Mouse (Mus musculus): ENCODE data around the gene Fam71b. TPM values are rescaled to one million over a fixed set of nuclear protein-coding genes. Genes with fewer than 3 reads are reported as not detected.

The Fam71b gene
- polyA plus RNA-seq, 1 experiment from 2014 or later: not detected

- no peaks in the 10 kb centered on the region for H3K9me3 ChIP-seq (ENCODE audit: control insufficient read depth, low read length)
- ATAC-seq: no peak
These were observed 30.6 kb upstream of the Fam71b start for GRCm38 (mm10) chr11:46365744-46366143.

GRCm38 (mm10) chr11:46366357-46366756 is 30.0 kb upstream of the Fam71b start:
- H3K4me1 ChIP-seq (replicated peaks; ENCODE audit: control insufficient read depth, insufficient read depth, low read length): no peaks in the 10 kb centered on the region
- H3K4me3 ChIP-seq (replicated peaks; ENCODE audit: low read length): no peak overlapping the region
- no peak for ATAC-seq
- H3K27me3 ChIP-seq (replicated peaks; ENCODE audit: control insufficient read depth, insufficient read depth, low read length): no peaks in the 10 kb centered on the region
- H3K27ac ChIP-seq (ENCODE audit: low read length): no peak overlapping the region
- H3K9me3 ChIP-seq (ENCODE audit: control insufficient read depth, low read length): no peaks in the 10 kb centered on the region
- H3K9ac ChIP-seq (replicated peaks; ENCODE audit: low read depth, low read length): no peak overlapping the region
- H3K4me2 ChIP-seq (ENCODE audit: low read length): no peak overlapping the region
- 65% methylated on average over 3 of the region's 3 CpGs for WGBS
- no peaks in the 10 kb centered on the region for H3K36me3 ChIP-seq (ENCODE audit: control insufficient read depth, insufficient read depth)

More at GRCm38 (mm10) chr11:46365744-46366143, 30.6 kb upstream of the Fam71b start:
- Histone ChIP-seq H3K4me2 (ENCODE audit: low read length) (no peak overlapping the region), H3K36me3 (ENCODE audit: control insufficient read depth, insufficient read depth) (no peaks in the 10 kb centered on the region), H3K9ac (replicated peaks; ENCODE audit: low read depth, low read length) (no peak overlapping the region), H3K4me1 (replicated peaks; ENCODE audit: control insufficient read depth, insufficient read depth, low read length) (no peaks in the 10 kb centered on the region), H3K4me3 (replicated peaks; ENCODE audit: low read length) (no peak overlapping the region), H3K27ac (ENCODE audit: low read length) (no peak overlapping the region), H3K27me3 (replicated peaks; ENCODE audit: control insufficient read depth, insufficient read depth, low read length) (no peaks in the 10 kb centered on the region)
- 93% methylated on average over 5 of the region's 5 CpGs for WGBS

- H3K36me3 ChIP-seq (ENCODE audit: control insufficient read depth, insufficient read depth): no peaks in the 10 kb centered on the region
- no peaks in the 10 kb centered on the region for H3K9me3 ChIP-seq (ENCODE audit: control insufficient read depth, low read length)
- H3K4me1 ChIP-seq (replicated peaks; ENCODE audit: control insufficient read depth, insufficient read depth, low read length): no peaks in the 10 kb centered on the region
- H3K27me3 ChIP-seq (replicated peaks; ENCODE audit: control insufficient read depth, insufficient read depth, low read length): no peaks in the 10 kb centered on the region
- H3K4me2 ChIP-seq (ENCODE audit: low read length): no peak overlapping the region
- ATAC-seq: no peak
- H3K4me3 ChIP-seq (replicated peaks; ENCODE audit: low read length): no peak overlapping the region
- H3K9ac ChIP-seq (replicated peaks; ENCODE audit: low read depth, low read length): no peak overlapping the region
- no peak overlapping the region for H3K27ac ChIP-seq (ENCODE audit: low read length)
- 92% methylated on average over 4 of the region's 4 CpGs for WGBS
These were observed 25.9 kb upstream of the Fam71b start for GRCm38 (mm10) chr11:46370457-46370856.

- H3K4me3 ChIP-seq (replicated peaks; ENCODE audit: low read length): no peak overlapping the region
- H3K4me2 ChIP-seq (ENCODE audit: low read length): no peak overlapping the region
- no peaks in the 10 kb centered on the region for H3K4me1 ChIP-seq (replicated peaks; ENCODE audit: control insufficient read depth, insufficient read depth, low read length)
- H3K27me3 ChIP-seq (replicated peaks; ENCODE audit: control insufficient read depth, insufficient read depth, low read length): no peaks in the 10 kb centered on the region
- no peak for ATAC-seq
- no peak overlapping the region for H3K9ac ChIP-seq (replicated peaks; ENCODE audit: low read depth, low read length)
- H3K36me3 ChIP-seq (ENCODE audit: control insufficient read depth, insufficient read depth): no peaks in the 10 kb centered on the region
- 95% methylated on average over 8 of the region's 8 CpGs for WGBS
- H3K27ac ChIP-seq (ENCODE audit: low read length): no peak overlapping the region
- H3K9me3 ChIP-seq (ENCODE audit: control insufficient read depth, low read length): no peaks in the 10 kb centered on the region
These were observed 25.1 kb upstream of the Fam71b start for GRCm38 (mm10) chr11:46371250-46371649.

GRCm38 (mm10) chr11:46372331-46372953 is 23.9 kb upstream of the Fam71b start:
- Histone ChIP-seq H3K27me3 (replicated peaks; ENCODE audit: control insufficient read depth, insufficient read depth, low read length) (no peaks in the 10 kb centered on the region), H3K4me1 (replicated peaks; ENCODE audit: control insufficient read depth, insufficient read depth, low read length) (no peaks in the 10 kb centered on the region), H3K36me3 (ENCODE audit: control insufficient read depth, insufficient read depth) (no peaks in the 10 kb centered on the region), H3K27ac (ENCODE audit: low read length) (no peak overlapping the region), H3K4me2 (ENCODE audit: low read length) (no peak overlapping the region), H3K9ac (replicated peaks; ENCODE audit: low read depth, low read length) (no peak overlapping the region), H3K9me3 (ENCODE audit: control insufficient read depth, low read length) (no peaks in the 10 kb centered on the region), H3K4me3 (replicated peaks; ENCODE audit: low read length) (no peak overlapping the region)
- WGBS: 85% methylated on average over 8 of the region's 8 CpGs
- ATAC-seq: no peak

- Histone ChIP-seq H3K27ac (ENCODE audit: low read length) (no peak overlapping the region), H3K27me3 (replicated peaks; ENCODE audit: control insufficient read depth, insufficient read depth, low read length) (no peaks in the 10 kb centered on the region), H3K9me3 (ENCODE audit: control insufficient read depth, low read length) (no peaks in the 10 kb centered on the region), H3K4me1 (replicated peaks; ENCODE audit: control insufficient read depth, insufficient read depth, low read length) (no peaks in the 10 kb centered on the region), H3K4me2 (ENCODE audit: low read length) (no peak overlapping the region), H3K36me3 (ENCODE audit: control insufficient read depth, insufficient read depth) (no peaks in the 10 kb centered on the region), H3K4me3 (replicated peaks; ENCODE audit: low read length) (no peak overlapping the region), H3K9ac (replicated peaks; ENCODE audit: low read depth, low read length) (no peak overlapping the region)
- 86% methylated on average over 13 of the region's 13 CpGs for whole genome bisulfite sequencing
- no peak for ATAC-seq
These were observed 23.0 kb upstream of the Fam71b start for GRCm38 (mm10) chr11:46373071-46374030.

GRCm38 (mm10) chr11:46375015-46375414 is 21.3 kb upstream of the Fam71b start:
- Histone ChIP-seq H3K4me2 (ENCODE audit: low read length) (no peak overlapping the region), H3K36me3 (ENCODE audit: control insufficient read depth, insufficient read depth) (no peaks in the 10 kb centered on the region), H3K27me3 (replicated peaks; ENCODE audit: control insufficient read depth, insufficient read depth, low read length) (no peaks in the 10 kb centered on the region), H3K4me1 (replicated peaks; ENCODE audit: control insufficient read depth, insufficient read depth, low read length) (no peaks in the 10 kb centered on the region), H3K4me3 (replicated peaks; ENCODE audit: low read length) (no peak overlapping the region), H3K9me3 (ENCODE audit: control insufficient read depth, low read length) (no peaks in the 10 kb centered on the region), H3K9ac (replicated peaks; ENCODE audit: low read depth, low read length) (no peak overlapping the region), H3K27ac (ENCODE audit: low read length) (no peak overlapping the region)
- no peak for ATAC-seq
- 88% methylated on average over 8 of the region's 8 CpGs for WGBS

GRCm38 (mm10) chr11:46377316-46377715 is 19.0 kb upstream of the Fam71b start:
- H3K9me3 ChIP-seq (ENCODE audit: control insufficient read depth, low read length): no peaks in the 10 kb centered on the region
- H3K36me3 ChIP-seq (ENCODE audit: control insufficient read depth, insufficient read depth): no peaks in the 10 kb centered on the region
- no peaks in the 10 kb centered on the region for H3K4me1 ChIP-seq (replicated peaks; ENCODE audit: control insufficient read depth, insufficient read depth, low read length)
- H3K27me3 ChIP-seq (replicated peaks; ENCODE audit: control insufficient read depth, insufficient read depth, low read length): no peaks in the 10 kb centered on the region
- no peak overlapping the region for H3K9ac ChIP-seq (replicated peaks; ENCODE audit: low read depth, low read length)
- H3K27ac ChIP-seq (ENCODE audit: low read length): no peak overlapping the region
- H3K4me2 ChIP-seq (ENCODE audit: low read length): no peak overlapping the region
- H3K4me3 ChIP-seq (replicated peaks; ENCODE audit: low read length): no peak overlapping the region
- WGBS: 79% methylated on average over 1 of the region's 1 CpGs
- no peak for ATAC-seq

GRCm38 (mm10) chr11:46377819-46378782 is 18.3 kb upstream of the Fam71b start:
- no peak overlapping the region for H3K9ac ChIP-seq (replicated peaks; ENCODE audit: low read depth, low read length)
- H3K4me3 ChIP-seq (replicated peaks; ENCODE audit: low read length): no peak overlapping the region
- no peak overlapping the region for H3K27ac ChIP-seq (ENCODE audit: low read length)
- WGBS: 90% methylated on average over 8 of the region's 8 CpGs
- no peaks in the 10 kb centered on the region for H3K9me3 ChIP-seq (ENCODE audit: control insufficient read depth, low read length)
- no peaks in the 10 kb centered on the region for H3K27me3 ChIP-seq (replicated peaks; ENCODE audit: control insufficient read depth, insufficient read depth, low read length)
- H3K4me2 ChIP-seq (ENCODE audit: low read length): no peak overlapping the region
- ATAC-seq: no peak
- no peaks in the 10 kb centered on the region for H3K4me1 ChIP-seq (replicated peaks; ENCODE audit: control insufficient read depth, insufficient read depth, low read length)
- H3K36me3 ChIP-seq (ENCODE audit: control insufficient read depth, insufficient read depth): no peaks in the 10 kb centered on the region

All from forebrain, embryonic 16.5 days (tissue).